Mouse (Mus musculus) heart, postnatal 36 days (tissue): ENCODE data around the gene Galntl6. TPM values are rescaled to one million over a fixed set of nuclear protein-coding genes. Genes with fewer than 3 reads are reported as not detected.

Experiments used
- DNase-seq, 2 experiments: peaks; one replicate each; pipeline ENCODE4 v3.0.0; 2021 to 2022
- intact Hi-C: fragments of 180-260 bp; cut with DNase I; formaldehyde crosslinking; loops from one replicate; pipeline ENCODE4 v1.15.1; 2025
- total RNA-seq, 2 experiments: library from RNA; stranded (reverse); gene quantifications; 2 replicates each; pipeline ENCODE4 v1.2.3; 2021

The Galntl6 gene
- total RNA-seq, 2 experiments from 2014 or later, result not detected

DNA sequence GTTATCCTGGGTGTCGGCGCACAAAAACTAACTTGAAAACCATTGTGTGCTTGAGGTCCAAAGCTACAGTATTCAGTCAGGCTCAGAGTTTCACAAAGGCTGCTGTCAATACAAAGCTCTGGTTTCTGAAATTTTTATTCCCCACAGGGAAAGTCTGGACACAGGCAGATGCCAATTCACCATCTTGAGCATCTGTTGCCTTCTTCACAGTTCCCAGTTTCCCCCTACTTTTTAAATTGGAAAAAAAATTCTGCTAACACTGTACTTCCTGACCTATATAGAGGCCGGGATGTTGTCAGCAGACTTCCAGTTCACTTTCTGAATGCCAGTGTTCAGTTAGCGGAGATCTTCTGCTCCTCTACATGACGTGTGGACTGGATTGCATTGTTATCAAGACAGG, 1020.3 kb downstream of the Galntl6 start:
- no peak for DNase-seq
- intact Hi-C loops, result no loop called here

DNA sequence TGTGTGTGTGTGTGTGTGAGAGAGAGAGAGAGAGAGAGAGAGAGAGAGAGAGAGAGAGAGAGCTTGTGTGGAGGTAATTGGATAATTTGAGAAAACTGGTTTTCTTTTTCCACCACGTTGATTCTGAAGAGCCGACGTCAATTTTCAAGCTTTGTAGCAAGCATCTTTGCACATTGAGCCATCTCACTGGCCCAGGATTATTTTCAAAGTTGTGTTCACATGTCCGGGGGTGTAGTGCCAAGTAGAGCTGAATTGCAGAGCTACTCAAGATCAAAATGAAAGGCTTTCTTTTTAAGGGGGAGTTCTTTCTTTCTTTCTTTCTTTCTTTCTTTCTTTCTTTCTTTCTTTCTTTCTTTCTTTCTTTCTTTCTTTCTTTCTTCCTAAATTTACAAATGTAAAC, 1022.3 kb downstream of the Galntl6 start:
- intact Hi-C loops, result no loop called here

DNA sequence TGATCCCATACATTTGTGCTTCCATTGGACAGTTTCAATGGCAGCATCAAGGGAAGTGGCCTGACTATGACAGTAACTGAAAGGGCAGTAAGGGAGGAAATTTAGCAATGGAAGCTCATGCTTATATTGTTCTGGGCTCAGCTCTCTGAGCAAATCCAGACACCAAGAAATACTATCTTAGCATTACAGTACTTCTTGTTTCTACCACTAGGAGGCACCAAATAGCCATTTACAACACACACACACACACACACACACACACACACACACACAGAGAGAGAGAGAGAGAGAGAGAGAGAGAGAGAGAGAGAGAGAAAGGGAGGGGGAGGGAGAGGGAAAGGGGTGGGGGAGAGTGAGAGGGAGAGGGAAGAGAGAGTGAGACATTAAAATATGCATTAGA, 1023.6 kb downstream of the Galntl6 start:
- intact Hi-C loops, result no loop called here
- DNase-seq, result no peak

More for the DNA sequence above, 1022.3 kb downstream of the Galntl6 start:
- no peak for DNase-seq

DNA sequence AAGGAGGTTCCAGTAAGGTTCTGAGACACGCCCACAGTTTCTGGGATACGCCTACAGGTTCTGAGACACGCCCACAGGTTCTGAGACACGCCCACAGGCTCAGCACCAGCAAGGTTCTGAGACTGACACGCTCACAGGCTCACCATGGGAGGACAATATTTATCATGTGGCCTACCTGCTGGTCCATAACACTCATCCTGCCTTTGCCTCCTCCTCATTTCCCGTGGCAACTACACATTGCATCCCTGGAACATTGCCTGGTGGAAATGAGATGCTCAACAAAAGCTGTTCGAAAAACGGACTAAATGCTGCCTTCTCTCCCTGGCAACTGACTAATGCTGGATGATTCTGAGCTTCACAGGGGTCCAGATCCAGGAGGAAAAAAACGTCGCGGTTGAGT, 1033.0 kb downstream of the Galntl6 start:
- intact Hi-C loops, result no loop called here
- no peak for DNase-seq

DNA sequence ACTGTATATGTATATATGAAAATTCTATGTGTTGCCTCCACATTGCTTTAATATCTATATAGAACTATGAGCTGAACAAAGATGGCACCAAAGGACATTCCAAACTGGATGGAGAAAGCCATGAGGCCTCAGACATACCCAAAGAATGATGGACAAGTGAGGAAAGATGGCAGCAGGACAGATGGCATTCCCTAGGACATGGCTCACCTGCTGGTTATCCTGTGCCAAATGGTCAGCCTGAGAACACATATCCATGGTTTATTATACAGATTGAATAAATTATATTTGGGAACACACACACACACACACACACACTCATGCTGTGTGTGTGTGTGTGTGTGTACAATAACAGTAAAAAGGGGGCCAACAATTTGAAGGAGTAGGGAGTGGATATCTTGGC, 1063.4 kb downstream of the Galntl6 start:
- no peak for DNase-seq
- intact Hi-C loops, result no loop called here

DNA sequence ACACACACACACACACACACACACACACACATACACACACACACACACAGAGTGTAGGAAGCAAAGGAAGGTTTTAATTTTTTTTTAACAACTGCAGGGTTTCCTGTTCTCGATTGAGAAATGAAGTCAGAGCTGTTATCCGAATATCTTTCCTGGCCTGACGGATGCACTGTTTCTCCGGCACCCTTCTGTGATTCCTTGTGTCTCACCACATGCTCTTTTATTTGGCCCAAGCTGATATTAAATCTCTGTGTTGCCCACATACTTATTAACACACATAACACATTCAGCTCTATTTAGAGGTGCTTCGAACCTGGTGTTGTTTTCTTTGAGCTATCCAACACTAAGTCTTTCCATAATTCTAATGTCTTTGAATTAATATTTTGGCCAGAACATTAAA, 1069.0 kb downstream of the Galntl6 start:
- DNase-seq, result no peak
- intact Hi-C loops, result no loop called here

DNA sequence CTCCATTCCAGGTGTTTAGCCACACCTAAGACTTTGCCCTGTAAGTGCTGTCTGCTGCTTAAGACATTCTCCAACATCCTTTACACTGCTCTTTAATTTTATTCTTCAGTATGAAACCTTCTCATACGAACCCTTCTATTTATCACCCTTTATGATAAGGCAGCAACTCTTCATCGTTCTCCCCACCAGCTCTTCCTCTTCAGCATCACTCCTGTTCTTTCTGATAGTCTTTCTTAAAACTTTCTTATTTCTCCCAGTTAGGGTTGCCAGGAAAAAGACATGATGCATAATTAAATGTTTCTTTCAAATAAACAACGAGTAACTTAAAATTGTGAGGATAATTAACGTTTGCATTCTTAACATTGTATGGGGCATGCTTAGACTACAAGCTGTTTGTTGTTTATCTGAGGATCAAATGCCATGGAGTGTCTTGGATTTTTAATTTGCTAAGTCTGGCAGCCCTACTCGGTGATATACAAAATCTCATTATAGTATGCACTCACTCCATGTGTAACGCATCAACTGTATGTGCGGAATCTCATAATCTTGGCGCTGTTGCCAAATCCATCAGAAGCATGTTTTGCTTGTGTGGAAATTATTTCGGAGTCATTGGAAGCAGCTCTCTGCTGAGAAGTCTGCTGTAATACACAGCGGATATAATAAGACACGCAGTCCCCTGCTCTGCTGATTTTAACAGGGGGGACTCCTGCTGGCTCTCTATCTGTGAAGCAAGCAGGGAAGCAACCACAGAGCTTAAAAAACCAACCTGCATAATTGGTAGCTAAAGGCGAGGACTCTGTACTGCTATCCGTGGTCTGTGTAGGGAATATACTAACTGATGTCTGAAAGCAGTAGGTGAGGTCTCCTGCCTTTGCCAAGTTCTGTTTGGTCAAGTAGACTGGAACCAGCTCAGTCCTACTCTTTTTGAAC, 1069.7 kb downstream of the Galntl6 start:
- DNase-seq, result no peak
- intact Hi-C loops, result no loop called here

DNA sequence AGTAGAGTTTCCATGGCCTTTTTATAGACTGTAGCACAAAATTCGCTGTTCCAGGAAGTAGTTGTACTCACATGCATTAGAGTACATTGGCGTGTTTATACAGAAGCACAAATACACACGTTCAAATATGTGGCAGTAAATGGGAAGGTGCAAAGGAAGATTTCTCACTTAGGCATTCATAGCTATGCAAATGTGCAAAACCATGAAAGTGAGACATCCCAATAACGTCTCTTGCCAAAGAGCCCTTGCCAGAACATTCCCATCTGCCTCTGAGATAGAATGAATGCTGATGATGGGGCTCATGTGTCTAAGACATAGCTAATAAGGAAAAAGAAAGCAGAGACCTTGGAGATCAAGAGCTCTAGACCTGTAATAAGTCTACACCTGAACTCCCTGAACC, 1071.0 kb downstream of the Galntl6 start:
- DNase-seq, result no peak
- intact Hi-C loops, result no loop called here

DNA sequence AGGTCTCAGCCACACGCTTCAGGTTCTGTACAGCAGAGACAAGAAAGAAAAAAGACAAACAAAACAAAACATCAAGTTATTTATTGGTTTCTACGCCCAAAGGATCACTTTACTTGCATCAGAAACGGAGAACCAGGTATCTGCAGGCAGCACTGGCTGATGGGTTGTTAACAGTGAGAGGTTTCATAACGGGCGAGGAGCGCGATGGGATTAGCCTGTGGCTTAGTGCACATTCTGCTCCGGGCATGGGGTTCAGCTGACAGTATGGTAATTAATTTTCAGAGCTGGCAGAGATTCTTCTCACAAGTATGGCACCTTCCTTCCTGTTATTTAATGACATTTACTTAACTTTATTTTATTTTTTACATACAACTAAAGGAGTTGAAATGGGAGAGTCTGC, 1075.1 kb downstream of the Galntl6 start:
- no peak for DNase-seq
- intact Hi-C loops, result no loop called here

DNA sequence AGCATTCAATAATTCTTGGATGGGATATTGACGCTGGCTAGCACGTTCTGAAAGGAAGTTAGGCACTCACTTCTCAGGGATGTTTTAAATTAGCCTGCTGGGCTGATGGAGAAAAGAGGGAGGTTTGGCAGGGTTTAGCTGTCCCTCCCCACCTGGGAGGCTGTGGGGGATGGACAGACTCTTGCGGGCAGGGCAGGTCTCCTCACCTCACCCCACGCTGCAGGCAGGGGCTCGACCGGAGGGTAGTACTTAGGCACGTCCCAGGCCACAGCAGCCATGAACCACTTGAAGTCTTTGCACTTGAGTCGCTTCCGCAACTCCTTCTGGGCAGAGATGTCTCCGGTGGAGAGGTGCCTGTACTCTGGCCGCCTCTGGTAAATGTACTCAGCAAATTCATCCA, 1075.5 kb downstream of the Galntl6 start:
- intact Hi-C loops, result no loop called here
- DNase-seq, result no peak

DNA sequence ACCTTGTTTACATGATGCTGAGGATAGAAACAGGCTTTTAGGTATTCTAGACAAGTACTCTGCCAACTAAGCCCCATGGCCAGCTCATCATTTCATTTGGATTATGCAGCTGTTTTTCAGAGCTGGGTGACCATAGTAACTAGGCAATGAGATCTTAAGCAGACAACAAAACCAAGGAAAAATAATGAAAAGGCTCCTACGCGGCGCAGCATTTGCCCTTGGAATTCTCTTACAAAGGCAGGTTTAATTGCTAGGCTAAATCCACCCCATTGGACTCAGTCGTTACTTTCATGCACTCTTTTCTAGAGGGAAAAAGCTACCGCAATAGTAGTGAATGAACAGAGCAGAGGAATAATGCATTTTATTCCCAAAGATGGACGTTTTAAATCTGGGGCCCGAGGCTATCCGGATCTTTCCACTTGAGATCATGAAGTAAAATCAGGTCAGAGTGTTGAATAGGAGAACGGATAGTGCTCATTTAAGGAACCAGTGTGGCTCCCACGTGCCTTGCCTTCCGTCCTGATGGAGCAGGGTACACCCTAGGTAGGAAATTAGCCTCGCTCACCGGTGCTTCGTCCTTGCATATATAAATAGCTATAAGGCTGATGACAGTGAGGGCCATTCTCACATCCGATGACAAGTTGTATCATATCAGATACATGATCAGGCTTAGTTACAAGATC, 1076.1 kb downstream of the Galntl6 start:
- intact Hi-C loops, result no loop called here

DNA sequence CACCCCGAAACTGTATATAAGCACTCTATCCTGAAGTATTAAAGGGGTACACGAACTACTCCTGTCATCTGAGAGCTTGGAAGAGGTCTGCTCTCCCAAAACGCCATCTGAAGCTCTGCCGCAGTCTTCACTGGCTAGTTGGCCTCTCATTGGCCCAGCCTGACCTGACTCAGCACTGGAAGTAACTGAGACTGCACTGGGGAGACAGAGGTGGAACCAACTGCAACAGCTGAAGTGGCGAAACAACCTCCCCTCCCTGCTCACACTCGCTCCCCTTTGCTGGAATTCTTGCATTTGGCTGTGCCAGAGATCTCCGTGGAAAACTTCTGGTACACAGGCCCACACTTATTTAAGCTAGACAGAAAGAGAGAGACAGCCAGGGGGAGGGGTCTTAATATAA, 1089.3 kb downstream of the Galntl6 start:
- DNase-seq, result no peak
- intact Hi-C loops, result no loop called here

More for the DNA sequence above, 1076.1 kb downstream of the Galntl6 start:
- no peak for DNase-seq

DNA sequence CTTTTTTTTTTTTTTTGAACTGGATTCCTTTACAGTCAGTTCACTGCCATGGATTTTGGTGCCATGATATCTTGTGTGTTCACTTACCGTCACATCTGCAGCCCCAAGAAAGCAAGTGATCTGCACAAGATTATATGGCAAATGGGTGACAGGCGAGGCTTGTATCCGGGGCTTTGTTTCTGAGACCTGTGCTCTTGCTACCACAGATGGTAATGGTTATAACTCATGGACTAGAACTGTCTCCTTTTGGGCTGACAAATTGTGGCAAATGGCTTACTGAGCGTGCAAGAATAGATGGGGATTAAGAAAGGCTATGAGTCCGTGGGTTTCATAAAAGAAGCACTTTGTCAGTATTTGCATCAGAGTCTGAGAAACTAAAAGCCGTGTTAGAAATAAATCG, 1096.4 kb downstream of the Galntl6 start:
- DNase-seq, result no peak
- intact Hi-C loops, result no loop called here

DNA sequence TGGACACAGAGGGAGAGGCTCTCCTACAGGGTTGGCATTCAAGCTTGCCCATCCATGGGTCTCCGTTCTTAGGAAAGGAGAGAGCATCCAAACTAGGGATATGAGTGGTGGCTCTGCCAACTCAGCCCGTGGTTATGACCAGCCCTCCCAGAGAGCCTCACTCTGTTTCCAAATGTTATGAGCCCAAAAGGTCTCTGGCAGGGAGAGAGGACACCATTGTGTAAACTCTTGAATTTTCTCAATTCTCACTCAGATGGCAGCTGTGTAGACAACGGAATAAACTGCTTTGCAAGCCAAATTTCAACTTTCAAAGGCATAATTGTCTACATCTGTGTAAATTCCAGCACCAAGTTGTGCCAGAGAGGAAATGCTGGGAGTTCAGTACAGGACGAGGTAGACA, 1105.4 kb downstream of the Galntl6 start:
- intact Hi-C loops, result no loop called here
- no peak for DNase-seq

DNA sequence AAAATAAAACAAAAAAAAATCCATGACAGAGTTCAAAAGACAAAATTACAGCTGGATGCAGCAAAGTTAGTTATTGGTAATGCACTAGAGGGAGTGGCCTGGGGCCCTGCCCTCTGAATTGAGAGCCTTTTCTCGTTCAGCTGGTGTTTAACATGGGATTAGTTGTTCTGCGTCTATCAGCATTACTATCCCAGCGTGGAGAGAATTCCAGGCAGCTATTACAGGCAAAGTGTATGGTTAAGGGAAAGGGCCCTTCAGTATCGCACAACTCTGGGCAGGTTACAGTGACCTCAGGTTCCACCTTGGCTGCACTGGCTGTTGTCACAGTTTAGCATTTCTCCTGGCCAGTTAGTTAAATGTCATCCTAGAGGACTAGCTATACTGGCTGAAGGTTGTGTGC, 1107.3 kb downstream of the Galntl6 start:
- no peak for DNase-seq
- intact Hi-C loops, result no loop called here

DNA sequence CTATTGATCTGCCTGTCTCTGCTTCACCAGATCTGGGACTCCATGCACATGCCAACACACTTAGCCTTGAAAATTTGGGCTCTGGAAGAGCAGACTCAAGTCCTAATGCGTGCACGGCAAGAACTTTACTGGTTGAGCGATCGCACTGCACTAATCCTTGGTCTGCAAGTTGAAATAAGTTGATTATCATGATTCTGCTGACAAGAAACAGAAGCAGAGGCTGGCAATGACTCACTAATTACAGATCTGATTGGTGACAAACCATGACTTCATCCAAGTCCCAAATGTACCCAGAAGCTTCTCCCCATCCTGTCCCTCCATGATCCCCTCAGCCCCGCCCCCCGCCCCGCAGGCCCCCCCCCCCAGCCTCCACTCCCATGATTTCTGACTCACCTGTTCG, 1108.6 kb downstream of the Galntl6 start:
- intact Hi-C loops, result no loop called here
- DNase-seq, result no peak

DNA sequence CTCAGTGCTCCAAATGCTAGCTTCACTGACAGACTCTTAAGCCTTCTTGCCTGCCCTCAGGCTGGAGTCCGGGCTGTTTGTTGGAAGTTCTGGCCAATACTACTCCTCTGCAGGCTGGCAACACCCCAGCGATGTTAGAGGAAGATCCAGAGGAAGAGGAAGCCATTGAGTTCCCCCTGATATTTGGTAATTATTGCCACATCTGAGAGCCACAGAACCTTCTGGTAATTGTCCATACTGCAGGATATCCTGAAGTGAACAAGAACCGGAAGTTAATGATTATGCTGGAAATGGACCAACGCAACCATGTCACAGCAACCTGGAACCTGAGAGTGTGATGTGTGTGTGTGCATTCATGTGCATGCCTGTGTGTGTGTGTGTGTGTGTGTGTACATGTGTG, 1111.2 kb downstream of the Galntl6 start:
- peak; percentile 6 to 11 for DNase-seq
- intact Hi-C loops, result loop anchor here (2.0 kb wide), 1 partner anchor 374 kb away; no protein-coding TSS in a partner anchor

DNA sequence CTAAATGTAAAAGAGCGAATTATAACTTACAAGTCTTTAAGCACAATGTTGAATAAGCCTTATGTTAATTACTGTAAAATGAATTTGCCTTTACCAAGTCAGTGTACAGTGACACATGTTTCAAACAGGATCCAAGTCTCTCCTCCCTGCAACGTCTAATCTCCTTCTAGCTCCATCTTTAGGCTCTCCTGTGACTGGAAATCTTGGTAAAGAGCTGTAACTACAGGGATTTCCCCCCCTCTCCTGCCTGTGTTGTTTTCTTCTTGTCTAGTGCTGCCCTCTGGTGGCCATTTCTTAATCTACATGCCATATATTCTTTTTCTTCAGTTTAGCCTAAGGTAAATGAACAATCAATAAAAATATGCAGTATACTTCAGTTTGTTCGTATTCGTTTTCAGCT, 1112.1 kb downstream of the Galntl6 start:
- peak; percentile 68 to 70 for DNase-seq
- intact Hi-C loops, result loop anchor here (1.0 to 2.0 kb wide), 3 partner anchors 226 to 374 kb away; no protein-coding TSS in a partner anchor

DNA sequence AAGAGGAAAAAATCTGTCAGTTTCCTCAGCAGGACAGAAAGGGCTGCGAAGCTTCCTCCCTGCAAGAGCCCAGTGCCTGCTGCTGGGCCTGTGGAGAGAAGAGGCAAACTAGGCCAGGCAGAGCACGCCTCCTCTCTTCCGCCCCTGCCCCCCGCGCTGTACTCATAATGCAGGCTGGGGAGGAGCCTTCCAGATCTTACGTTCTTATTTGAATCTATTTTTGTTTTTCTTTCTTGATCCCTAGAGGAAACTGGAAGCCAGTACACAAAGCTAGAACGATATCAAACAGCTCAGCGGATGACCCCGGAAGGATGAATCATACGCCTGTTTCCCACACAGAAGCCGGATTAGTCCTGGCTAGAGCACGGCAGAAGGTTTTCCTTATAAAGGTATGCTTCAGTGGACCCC, 1112.6 kb downstream of the Galntl6 start:
- peak; percentile 53 to 54 for DNase-seq
- intact Hi-C loops, result loop anchor here (1.0 to 2.0 kb wide), 3 partner anchors 226 to 373 kb away; no protein-coding TSS in a partner anchor

DNA sequence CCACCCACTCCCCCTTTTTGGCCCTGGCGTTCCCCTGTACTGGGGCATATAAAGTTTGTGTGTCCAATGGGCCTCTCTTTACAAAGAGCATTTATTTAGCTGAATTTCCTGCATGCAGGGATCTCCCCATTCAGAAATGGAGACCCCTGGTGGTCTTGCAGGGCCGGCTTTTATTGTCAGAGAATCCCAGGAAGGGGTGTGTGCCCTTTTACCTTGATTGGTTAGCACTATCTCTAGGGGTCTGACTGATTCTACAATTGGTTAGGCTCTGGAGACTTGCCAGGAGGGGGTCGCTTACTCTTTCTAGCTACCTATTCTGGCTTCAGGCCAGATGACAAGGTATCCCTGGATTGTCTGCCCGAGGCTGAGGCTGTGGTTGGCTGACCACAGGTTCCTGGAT, 1119.0 kb downstream of the Galntl6 start:
- no peak for DNase-seq
- intact Hi-C loops, result no loop called here

DNA sequence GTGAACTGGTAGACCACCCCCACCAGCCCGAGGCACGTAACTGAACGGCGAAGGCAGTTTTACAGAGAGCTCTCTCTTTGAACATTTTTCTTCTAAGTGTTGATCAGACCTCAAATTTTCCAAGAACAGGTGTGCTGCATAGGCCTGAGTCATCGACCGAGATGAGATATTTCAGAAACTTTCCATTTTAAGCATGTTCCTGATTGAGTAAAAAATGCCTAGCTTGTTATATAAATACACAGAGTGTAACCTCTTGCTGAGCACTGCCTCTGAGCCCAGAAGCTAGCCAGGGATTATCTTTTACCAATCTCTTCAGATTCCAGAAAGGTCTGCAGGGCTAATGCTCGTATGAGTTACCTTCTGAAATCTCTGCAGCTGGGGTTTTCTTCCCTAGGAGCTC, 1120.2 kb downstream of the Galntl6 start:
- intact Hi-C loops, result no loop called here
- no peak for DNase-seq

DNA sequence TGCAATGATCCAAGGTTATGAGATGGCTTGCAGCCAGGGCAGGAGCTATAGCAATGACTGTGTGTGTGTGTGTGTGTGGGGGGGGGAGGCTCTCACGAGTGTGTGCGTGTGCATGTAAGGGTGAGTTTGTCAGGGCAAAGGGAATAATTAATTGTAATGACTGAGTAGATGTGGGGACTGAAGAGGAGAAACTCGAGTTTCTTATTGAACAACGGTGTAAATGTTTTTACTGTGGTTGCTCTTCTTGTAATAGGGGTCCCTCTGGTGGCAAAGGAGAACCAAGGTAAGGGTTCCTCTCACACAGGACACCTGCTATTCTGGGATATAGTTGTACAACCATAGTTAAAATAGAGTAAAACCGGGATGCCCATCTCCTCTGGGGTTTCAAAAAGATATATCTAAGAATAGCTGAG, 1121.1 kb downstream of the Galntl6 start:
- intact Hi-C loops, result loop anchor here (1.0 to 2.0 kb wide), 3 partner anchors 139 to 251 kb away; partner anchors contain the start of gene Galnt7
- peak in 1 of 2 experiments; percentile 18 for DNase-seq
